Mouse (Mus musculus) layer of hippocampus, postnatal 36 days (tissue): ENCODE results near the gene Gm43552. TPM values are rescaled to one million over a fixed set of nuclear protein-coding genes. Genes with fewer than 3 reads are reported as not detected.
"Not testable (repeated sequence)": the region's sequence is repeated elsewhere in the genome, so short reads cannot be mapped to it uniquely, and the experiment has no call there.

Source experiments
- DNase-seq, 2 experiments: peaks; one replicate each; pipeline ENCODE4 v3.0.0; 2022
- total RNA-seq, 2 experiments: library from RNA; stranded (reverse); gene quantifications; 2 replicates each; pipeline ENCODE4 v1.2.3; 2021

The Gm43552 gene
- total RNA-seq, 2 experiments from 2014 or later = 4.5 to 7.7 TPM

DNA sequence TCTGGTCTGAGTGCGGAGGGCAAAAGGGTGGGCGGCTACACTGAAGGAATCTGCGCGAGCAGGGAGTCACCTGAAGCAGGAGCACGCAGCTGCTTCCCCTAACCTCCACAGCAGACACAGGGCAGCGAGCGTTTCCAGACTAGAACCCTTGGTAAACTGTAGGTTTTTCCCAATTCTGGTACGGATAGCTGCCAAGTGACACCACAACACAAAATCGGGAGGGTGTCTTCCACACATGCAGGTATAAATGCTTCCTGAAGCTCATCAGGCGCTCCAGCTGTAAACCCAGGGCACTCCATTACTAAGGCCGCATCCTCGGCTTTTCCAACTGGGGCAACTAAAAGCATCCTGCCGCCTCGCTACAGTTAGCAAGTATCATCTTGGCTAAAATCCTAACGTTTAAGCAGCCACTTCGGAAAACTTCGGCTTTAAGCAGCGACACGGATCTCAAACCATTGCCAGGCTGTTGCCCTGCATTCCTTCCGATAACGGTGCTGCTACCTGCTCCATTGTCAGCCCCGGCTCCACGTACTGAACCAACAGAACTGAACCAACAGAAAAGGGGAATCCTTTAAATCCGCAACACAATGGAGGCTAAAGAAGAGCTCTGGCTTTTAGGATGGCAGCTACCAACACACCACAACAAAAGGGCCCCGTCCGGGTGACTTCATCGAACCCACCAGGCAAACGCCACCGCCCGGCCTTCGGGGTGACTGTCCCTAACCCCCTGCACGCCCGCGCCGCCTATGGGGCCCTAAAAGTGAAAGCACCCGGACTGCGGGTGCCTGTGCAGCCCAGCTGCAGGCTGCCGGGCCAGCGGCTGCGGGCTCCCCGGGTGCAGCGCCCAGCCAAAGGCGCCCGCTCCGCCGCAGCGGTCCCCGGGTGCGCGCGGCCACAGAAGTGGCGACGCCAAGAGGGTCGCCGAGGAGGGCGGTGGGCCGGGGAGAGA is 592 bp downstream of the Gm43552 start:
- DNase-seq = peak; percentile 56 to 59

DNA sequence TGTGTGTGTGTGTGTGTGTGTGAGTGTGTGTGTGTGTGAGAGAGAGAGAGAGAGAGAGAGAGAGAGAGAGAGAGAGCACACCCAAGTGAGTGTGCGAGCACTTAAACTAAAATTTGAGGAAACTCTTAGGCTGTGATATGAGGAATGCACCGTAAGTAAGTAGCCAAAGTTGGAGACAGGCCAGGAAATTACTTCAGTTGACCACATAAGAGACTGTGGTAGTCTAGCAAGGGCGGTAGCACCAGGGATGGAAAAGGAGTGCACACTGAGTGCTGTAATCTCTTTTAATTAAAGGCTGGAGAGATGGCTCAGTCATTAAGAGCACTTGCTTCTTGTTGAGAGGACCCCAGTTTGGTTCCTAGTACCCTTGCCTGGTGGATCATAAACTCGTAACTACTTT is 2.8 kb downstream of the Gm43552 start:
- DNase-seq = no peak

DNA sequence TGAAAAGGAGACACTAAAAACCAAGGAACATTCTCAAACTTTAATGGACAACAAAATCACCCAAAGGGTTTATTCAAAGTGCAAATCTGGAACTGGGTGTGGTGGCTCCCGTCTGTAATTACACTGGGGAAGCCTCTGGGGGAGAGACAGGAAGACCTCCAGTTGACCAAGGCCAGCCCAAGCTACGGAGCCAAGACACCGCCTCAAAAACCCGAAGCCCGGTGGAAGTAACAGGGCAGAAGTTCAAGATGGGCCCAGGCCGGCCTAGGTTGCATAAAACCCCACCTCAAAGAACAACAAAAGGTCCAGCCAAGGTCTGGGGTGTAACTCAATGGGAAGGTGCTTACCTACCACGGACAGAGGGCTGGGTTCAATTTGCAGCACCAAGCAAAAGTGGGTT is 3.9 kb downstream of the Gm43552 start:
- no peak for DNase-seq

DNA sequence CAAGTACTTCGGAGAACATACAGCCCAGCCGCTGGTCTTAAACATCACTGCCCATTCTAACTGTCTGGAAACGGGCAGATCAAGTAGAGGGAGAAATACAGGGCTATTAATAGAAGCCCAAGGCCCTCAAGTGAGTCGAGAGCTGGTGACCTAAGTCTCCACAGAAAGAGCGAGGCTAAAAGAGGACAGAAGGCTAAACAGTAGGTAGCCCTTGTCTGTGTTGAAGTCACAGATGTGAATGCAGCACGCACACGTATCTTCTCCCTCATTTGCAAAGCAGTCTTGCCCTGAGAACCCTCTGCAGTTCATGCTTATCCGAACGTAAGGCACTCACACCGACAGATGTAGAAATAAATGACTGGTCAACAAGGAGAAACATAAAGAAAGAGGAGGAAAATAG is 5.3 kb downstream of the Gm43552 start:
- DNase-seq = no peak

DNA sequence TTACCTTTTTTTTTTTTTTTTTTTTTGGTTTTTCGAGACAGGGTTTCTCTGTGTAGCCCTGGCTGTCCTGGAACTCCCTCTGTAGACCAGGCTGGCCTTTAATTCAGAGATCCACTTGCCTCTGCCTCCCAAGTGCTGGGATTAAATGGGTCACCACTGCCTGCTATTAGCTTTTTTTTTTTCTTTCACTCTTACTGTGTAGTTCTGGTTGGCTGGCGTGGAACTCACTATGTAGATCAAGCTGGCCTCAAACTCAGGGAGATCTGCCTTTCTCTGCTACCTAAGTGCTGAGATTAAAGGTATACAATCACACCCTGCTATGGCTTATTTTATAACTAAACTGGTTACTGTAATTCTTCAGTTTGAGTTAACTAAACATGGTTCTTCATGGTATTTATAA is 6.1 kb downstream of the Gm43552 start:
- DNase-seq = no peak

DNA sequence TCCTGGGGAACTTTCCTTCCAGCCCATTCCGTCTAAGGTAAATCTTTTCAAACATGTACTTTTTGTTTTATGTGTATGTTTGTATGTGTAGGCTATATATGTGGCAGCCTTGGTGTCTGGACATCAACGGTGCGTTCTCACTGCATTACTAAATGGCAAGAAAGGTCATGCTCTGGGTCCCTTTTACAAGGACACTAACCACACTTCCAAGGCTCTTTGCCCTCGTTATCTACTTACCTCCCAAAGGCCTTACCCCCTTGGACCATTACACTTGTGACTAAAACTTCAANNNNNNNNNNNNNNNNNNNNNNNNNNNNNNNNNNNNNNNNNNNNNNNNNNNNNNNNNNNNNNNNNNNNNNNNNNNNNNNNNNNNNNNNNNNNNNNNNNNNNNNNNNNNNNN is 9.6 kb downstream of the Gm43552 start:
- DNase-seq = no peak

DNA sequence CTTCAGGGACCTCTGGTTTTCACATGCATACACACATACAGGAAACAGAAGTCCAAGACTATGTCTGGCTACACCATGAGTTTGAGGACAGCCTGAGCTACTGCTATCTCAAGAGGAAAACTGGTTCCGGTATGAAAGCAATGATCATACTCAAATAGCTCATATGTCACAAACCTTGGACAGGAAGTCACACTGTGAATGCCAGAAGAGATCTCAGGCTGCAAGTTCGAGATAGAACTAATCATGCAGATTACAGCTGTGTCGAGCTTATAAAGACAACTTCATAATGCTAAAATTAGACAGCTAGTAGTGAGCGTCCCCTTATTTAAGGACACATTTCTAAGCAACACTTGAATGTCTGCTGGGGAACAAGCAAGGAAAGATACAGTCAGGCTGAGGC is 12.1 kb downstream of the Gm43552 start:
- DNase-seq = no peak

DNA sequence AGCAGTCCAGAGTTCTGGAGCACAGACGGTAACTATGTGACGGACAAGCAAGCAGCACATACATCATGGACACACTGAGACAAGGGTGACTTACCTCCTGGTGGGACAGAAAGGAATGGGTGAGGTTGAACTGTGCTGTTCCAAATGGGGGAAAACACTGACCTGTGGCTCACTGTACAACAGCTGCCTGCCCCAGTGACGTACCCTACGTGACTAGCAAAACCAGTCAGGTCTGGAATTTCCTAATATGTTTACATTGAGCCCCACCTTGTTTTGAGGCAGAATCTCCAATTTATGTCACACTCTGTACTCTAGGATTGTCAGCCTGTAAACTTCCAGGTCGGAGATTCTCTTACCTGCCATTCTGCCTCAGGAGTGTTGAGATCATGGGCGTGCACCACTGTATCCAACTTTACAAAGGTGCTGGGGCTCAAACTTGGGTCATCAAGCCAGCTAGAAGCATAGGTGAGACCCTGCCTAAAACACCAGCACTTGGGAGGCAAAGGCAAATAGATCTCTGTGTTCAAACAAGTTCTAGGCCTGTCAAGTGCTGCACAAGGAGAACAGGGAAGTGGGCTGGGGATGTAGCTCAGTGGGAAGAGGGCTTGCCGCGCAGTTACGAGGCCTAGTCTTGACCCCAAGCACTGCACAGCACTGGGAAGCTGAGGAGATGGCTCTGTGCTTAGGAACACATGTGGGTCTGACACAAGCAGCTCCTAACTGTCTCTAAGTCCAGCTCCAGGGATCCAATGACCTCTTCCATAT is 12.8 kb downstream of the Gm43552 start:
- no peak for DNase-seq

DNA sequence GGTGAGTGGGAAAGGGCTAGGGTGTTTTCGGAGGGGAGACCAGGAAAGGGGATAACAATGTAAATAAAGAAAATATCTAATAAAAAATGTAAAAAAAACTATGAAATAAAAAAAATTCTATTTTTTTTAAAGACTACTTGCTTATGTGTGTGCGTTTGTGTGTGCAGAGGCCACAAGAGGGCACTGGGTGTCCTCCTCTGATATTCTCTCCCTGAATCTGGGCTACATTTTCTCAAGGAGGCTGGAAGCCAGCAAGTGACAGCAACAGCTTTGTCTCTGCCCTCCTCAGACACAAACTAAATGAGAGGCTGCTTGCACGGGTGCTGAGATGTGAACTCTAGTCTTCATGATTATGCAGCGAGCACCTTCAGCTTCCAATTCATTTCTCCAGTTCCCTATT is 14.4 kb downstream of the Gm43552 start:
- DNase-seq = no peak

DNA sequence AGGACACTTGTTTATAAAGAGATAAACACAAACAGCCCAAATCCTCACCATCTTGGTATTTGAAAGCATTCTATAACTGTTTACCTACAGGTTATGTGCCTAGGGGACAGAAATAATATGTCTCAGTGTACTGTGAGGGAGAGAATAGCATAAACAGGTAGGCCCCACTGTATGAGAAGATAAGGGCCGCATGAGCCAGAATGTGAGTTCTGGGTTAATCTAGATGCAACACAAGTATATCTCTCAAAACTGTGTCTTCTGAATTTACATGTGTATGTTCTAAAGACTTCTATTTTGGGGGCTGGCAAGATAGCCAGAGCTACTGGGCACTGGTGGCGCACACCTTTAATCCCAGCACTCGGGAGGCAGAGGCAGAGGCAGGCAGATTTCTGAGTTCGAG is 15.9 kb downstream of the Gm43552 start:
- not testable (repeated sequence) for DNase-seq

DNA sequence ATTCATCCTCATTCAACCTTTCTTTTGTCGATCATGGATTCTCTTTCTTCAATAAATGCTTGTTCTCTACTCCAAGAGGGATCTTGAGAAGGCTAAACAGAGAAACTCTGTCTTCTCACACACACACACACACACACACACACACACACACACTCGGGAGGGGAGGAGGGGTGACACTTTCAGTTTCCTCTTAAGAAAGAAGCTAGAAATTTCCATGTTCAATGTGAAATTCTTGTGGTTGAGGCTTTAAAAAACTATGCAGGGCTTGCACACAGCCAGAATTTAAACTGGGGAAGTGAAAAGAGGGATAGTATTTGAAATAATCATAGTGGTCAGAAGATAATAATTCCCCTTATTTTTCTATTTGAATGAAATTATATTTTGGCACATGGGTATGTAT is 16.8 kb downstream of the Gm43552 start:
- no peak for DNase-seq

DNA sequence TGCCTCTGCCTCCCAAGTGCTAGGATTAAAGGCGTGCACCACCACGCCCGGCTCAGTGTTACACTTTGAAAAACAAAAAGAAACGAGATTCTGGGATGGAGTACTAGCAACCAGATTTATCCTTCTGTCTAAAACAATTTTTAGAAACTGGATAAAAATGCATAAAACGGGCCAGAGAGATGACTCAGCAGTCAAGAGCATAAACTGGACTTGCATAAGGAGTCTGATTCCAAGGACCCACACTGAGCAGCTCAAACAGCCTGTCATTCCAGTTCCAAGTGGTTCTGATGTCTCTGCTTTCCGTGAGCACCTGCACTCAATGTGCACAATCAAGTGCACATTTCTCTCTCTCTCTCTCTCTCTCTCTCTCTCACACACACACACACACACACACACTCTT is 22.9 kb downstream of the Gm43552 start:
- DNase-seq = no peak

DNA sequence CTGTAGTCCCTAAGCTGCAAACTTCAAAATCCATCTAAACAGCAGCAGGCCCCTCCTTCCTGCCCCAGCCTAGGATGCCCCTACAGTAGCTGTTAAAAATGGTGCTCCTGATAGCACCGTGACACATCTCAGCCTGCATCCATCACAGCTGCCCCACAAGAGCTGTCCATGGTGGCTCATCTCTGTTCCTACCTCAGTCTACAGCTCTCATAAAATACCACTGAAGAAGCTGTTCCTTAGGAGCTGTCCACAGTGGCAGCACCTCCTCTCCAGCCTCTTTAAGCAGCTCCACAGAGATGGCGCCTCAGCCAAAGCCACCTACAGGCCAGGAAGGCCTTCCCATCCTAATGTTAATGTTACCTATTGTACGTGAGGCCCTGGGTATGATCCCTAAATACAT is 25.7 kb downstream of the Gm43552 start:
- DNase-seq = no peak

DNA sequence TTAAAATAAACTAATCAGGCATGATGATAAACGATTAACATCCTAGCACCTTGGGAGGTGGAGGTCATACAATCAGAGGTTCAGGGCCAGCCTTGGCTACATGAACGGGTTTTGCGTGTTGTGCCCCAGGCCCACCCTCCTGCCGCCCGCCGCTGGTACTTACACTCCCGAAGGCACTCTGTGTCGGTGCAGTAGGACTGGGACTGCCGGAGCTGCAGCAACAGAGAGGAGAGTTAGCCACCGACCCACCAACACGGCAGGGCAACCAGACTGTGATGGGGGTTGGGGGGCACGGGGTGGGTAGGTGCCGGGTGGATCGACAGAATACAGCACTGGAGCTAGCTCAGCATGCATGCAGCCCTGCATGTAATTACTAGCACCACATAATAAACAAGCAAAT is 32.3 kb downstream of the Gm43552 start:
- no peak for DNase-seq

DNA sequence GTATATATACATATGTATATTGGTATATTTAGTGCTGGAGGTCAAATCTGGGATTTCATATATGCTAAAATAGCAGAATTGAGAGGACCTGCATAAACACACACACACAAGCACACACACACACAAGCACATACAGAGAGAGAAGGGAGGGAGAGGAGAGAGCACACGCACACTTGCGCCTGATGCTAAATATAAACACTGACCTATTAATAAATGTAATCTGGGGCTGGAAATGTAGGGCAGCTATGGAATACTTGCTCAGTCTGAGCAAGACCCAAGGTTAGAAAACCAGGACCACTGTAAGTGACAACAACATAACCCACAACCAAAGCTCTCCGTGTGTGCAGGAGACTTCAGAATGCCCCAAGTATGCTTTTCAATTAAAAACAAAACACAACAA is 33.2 kb downstream of the Gm43552 start:
- DNase-seq = no peak

DNA sequence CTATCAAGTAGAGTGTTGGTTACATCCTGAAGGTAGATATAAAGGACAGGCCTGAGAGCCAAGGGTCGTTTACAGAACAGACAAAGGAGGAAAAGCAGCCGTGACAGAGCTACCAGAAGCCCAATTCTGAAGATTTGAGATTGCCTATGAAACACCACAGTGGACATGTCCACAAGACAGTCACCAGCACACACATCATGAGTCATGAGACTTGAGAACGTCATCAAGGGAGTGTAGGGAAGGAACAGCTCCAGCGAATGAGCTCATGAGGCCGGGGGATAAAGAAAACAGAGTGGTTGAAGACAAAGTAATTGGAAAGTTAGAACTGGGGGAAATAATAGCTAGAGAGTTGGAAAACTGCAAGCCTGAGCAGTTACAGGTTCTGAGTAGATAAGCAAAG is 34.8 kb downstream of the Gm43552 start:
- DNase-seq = no peak

DNA sequence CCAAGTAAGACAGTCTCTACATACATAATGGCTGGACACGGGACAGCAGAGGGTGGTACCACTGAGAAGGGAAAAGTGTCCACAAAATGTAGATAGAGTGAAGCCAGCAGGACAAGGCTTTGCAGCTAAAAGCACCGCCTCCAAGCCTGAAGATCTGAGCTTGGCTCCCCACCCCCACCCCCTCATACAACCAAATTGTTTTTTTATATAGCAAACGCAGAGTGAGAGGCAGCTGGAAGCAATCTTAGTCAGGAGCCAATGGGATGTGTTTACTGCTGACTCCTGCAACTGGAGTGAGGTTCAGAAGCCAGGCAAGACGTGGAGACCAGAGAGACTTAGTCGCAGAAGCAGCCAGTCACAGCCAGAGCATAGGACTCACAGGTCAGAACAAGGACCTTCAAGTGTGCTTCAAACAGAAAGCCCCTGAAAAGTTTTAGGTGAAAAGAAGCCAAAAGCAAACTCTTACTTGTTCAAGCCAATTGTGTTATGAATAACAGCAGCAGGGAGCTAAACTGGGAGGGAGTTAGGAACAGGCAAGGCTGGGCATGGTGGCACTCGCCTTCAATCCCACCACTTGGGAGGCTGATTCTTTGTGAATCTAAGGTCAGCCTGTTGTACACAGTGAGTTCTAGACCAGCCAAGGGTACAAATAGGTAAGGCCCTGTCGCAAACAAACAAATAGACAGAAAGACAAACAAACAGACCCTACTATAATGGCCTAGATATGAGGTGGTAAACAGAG is 35.4 kb downstream of the Gm43552 start:
- DNase-seq = no peak

DNA sequence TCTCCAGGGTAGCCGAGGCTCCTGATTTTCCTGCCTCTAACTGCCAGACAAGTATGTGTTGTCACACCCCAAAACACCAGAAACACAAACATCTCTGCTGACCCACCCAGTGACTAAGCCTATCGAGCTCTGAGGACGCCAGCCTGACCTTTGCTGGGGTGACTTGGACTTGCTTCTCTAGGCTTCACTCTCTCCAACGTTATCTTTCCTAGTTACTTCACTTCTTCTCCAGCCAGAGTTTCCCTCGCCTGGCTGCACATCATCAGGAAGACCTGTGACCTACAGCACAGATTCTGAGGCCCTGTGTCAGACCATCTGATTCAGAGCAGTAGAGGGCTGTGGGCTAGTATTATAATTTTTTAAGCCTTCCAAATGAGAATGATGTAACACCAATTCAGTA is 37.9 kb downstream of the Gm43552 start:
- DNase-seq = no peak

DNA sequence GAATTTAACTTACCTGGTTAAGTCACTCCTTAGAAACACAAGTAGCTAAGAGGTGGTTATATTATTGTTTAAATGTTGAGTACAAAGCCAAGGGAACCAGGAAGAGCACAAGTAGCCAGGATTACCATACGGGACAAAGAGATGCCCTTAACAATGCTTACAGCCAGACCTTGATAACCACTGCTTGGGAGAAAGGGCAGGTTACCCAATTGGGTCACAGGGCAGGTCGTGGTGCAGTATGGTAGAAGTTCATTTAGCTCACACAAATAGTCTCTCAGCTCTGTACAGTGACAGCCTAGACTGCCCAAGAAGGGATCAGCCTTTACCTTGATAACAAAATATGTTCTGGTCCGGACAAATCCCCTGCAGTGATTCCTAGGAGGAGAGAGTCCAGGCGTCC is 43.7 kb downstream of the Gm43552 start:
- no peak for DNase-seq

DNA sequence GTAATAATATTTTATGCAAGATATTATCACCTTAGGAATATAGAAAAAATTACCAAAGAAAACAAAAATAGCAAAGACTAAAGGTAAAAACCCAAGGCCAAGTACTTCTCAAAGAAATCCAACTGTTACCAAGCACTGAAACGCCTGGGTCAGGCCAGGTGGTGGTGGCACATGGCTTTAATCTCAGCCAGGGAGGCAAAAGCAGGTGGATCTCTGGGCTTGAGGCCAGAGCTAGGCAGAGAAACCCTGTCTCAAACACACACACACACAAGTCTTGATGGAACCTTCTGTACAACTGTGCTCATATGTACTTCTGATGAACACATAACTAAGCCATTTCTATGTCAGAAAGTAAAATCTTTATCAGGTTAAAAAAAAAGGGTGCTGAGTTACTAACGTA is 44.8 kb downstream of the Gm43552 start:
- no peak for DNase-seq

DNA sequence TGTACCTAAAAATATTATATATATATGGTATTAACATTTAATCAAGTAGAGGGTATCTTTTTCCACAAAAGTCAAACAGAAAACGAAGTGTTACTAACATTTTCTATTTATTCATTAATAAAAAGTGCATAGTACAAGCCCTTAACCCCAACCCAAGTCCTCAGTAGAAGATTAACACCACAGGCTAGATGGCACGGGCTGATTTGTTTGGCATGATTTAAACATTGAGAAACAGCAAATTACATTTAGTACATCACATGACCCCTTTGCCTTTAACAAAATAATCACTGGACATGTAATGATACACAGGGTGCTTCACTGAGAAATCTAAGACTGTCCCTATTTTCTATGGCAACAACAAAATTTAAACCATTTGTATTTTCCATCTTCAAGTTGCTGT is 45.9 kb downstream of the Gm43552 start:
- no peak for DNase-seq

DNA sequence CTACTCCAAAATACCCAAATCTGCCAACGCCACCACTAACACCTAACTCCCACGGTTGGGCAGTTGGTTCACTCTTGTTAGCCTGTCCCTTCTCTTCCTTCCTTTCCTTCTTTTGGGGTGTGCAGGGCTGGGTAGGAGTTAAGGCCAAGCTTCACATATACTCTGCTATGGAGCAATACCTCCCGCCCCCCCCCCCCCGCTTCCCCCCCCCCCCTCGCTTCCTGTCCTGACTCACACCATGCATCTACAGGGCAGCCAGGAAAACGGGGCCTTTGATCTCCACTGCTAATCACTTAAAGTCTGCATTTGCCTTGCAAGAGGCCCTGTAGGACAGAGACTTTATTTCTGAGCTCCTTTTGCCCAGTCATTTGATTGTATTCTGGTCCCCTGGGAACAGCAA is 47.7 kb downstream of the Gm43552 start:
- DNase-seq = no peak

DNA sequence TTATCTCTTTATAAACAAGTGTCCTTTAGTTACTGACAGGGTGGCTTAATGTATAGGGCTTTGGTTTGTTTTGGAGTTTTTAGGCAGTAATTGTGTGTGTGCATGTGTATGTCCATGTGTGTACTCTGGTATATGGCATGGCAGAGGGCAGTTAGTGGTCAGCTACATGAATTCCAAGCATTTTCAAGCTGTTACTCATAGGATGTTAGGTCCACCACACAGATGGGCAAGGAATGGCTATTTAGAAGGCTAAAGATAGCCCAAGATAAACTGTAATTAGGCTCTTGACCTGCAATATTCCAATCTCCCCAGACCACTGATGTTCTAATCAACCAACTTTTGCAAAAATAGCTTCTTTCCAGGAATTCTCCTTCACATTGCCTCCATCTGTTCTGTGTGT is 54.6 kb downstream of the Gm43552 start:
- DNase-seq = no peak
